Mouse (Mus musculus): ENCODE measurements around the gene A4galt.
"Not testable (repeated sequence)": the region's sequence is repeated elsewhere in the genome, so short reads cannot be mapped to it uniquely, and the experiment has no call there.

The A4galt gene

DNA sequence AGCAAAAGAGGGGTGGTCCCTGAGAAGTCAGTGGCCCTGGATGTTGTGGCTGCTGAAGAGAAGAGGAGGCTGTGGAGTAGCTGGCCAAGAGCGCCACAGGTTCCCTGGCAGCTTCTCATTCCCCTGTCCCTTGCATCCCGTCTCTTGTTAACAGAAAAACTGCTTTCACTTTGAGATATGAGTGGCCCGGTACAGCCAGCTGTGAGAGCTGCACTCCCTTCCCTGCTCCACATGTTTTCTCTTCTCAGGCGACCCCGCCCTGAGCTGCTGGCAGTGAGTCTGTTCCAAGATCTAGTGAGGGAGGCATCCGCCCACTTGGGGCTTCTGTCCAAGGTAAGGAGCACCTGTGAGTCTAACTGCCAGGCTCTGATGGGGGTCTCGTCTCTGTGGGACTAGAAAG lies 16.9 kb upstream of the A4galt start:
- not testable (repeated sequence) for DNase-seq (ENCODE audit: low spot score)

DNA sequence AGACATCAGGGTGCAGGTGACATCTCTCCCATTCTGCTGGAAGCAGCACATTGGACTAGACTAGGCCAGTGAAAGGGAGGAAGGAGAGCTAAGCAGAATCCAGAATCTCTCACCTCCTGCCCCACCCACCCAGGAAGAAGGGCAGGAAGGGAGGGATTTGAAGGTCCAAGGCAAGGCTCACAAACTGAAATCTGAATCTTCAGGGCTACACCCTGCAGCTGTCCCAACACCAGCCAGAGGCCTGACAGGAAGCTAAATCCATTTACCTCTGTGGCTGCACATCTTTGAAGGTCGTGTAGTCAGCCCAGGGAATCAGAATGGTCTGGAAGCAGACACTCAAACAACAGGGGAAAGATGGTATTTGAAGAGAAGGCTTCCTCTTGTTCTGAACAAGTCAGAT lies 13.7 kb upstream of the A4galt start:
- DNase-seq (ENCODE audit: low spot score): no peak

DNA sequence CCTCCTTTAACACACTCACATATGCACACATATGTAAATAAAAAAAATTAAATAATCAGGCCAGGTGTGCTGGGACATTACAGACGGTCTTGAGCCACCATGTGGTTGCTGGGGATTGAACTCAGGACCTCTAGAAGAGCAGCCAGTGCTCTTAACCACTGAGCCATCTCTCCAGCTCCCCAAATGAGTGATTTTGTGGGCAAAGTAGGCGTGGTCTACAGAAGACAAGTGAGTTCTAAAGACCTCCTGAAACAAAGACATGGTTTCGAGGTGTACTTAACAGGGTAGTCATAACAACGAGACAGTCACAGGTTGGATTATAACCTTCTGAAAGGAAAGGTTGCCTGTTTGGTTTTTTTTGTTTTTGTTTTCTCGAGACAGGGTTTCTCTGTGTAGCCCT lies 11.8 kb upstream of the A4galt start:
- no peak for DNase-seq (ENCODE audit: low spot score)

DNA sequence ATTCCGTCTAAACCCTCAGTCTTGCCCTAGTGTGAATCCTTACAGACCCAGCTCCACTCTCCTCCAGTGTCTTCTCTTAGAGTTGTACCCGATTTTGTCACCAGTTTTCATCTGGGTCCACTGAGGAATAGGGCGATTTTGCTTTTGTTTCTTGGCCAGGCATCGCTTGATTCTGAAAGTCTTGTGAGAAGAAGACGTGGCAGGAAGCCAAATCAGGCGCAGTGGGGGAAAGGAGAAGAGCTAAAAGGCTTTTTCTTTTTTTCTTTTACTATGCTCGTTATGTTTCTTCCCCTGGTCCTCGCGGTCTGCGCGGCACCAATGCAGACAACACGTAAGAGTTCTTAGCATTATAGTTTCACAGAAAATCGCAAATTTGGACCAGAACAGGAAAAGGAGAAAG lies 6.3 kb upstream of the A4galt start:
- DNase-seq (ENCODE audit: low spot score): no peak

DNA sequence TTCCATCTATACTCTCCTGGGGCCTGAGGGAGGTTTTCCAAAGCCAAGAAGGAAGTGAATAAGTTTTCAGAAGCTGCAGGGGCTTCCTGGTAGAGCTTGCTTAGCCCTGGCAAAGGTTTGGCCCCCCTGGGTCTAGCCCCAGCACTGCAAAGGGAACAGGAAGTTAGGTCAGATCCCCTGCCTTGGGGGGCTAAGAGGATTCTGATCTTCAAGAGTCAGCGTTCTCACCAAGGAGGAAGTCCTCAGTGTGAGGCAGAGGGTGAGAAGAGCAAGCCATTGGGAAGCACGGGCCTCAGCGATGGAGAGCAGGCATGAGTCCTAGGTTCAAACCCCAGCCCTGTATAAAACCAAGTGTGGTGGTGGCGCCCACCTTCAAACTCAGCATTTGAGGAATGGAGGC lies 4.9 kb upstream of the A4galt start:
- DNase-seq (ENCODE audit: low spot score): no peak

GRCm38 (mm10) chr15:83255944-83256343 lies 4.4 kb upstream of the A4galt start:
- no peak for DNase-seq (ENCODE audit: low spot score)

DNA sequence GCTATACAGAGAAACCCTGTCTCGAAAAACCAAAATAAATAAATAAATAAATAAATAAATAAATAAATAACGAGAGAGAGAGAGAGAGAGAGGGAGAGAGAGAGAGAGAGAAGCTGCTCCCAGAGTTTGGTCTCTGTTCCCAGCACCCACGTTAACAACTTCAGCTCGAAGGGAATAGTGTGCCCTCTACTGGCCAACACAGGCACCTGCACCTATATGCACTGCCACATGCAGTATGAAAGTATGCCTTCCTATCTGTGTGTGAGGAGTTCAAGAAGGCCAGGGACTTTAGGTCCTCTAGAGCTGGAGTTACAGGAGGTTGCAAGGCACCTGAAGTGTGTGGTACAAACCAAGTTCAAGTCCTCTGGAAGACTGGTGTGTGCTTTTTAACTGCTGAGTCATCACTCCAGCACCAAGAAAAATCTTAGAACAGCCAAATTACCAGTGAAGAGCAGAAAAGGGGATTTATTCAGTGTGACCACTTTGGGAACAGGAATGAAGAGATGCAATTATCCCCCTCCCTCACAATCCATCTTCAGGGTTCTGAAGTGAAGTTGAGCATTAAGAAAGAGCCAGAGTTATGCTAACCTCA lies 3.7 kb upstream of the A4galt start:
- no peak for DNase-seq (ENCODE audit: low spot score)

DNA sequence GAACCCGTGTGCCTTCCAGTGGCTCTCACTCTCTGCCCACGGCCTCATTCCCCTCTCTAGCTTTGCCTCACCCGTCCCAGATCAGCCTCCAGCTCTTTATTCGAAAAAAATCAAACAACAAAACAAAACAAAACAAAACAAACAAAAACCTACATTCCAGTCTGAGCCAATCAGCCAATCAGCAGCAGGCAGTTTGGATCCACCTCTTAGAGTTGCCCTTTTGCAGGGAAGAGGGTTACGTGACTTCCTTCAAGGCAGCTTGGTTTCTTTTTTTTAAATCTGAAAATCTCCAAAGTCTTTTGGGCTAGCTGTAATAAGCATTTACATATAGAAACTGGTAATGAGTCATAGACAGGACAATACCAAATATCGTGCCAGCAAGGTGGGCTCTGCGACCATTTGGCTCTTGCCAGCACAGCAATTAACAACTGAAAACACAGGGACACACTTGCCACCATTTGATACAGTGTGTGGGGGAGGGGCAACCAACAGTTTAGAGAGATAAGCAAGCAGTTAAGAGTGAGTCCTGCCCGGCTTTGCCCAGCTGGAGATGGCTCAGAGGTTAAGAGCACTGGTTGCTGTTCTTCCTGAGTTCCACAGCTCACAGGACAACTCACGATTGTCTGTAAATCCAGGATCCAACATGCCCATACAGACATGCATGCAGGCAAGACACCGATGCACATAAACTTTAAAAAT lies 2.9 kb upstream of the A4galt start:
- no peak for DNase-seq (ENCODE audit: low spot score)

DNA sequence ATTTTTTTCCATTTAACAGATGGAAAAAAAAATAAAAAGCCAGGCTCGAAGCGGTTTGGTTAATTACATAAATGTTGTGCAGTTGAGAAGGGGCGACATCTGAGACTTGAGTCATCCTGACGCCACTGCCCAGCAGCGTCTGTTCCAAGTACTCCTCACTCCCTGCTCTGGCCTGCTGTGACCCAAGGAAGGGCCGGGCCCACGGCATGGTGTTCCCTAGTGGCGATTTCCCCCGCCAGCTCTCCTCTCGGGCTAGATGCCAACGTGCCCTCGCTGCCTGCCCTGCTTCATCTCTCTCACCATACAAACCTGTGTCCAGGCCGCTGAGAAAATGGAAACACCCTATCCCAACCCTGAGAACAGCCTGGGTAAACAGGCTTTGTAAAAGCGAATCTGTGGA lies 486 bp upstream of the A4galt start:
- DNase-seq (ENCODE audit: low spot score): no peak

GRCm38 (mm10) chr15:83250651-83251175 lies 861 bp downstream of the A4galt start:
- DNase-seq (ENCODE audit: low spot score): no peak

DNA sequence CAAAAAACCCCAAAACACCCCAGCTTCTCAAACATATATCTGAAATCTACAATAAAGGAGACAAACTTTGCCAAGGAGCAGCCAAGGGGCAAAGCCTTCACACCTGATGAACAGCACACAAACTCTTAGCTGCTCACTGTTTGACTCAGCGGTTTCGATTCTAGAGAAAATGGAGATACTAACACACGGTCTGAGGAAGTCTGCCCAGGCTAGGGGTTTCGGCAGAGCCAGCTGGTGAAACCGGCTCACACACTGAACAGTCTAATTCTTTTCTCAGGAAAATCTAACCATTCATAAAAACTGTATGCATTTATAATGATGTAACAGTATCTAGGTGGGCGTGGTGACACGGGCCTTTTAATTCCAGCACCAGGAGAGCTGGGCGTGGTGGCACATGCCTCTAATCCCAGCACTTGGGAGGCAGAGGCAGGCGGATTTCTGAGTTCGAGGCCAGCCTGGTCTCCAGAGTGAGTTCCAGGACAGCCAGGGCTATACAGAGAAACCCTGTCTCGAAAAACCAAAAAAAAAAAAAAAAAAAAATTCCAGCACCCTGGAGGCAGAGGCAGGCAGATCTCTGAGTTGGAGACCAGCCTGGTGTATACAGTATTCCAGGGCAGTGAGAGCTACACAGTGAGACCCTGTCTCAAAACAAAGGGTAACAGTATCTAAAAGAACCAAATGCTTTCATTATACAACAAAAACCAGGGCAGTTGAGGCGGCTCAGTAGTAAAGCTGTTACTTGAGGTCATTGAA lies 1.9 kb downstream of the A4galt start:
- no peak for DNase-seq (ENCODE audit: low spot score)

DNA sequence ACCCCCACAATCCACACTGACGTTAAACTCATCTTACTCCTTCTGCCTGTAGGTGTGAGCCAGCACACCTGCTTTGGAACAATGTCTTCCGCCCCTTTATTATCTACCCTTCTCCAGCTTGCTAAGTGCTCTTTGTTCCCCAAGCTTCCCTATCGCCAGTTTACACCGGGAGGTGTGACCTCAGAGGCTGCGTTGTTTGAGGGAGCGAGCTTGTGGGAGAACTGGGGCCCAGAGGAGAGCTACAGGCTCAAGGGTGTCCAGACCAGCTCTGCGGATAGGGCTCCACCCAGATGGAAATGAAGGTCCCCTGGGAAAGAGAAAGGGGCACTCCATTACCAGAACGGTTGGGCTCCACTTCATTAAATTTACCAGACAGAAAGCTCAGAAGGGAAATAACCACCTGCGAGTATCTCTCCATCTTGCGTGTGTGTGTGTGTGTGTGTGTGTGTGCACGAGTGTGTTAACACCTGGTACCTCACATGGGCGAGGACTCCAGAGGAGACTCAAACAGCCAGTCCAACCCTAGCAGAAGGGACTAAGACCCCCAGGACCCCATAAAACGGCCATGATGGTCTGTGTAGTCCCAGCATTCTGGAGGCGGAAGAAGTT lies 3.2 kb downstream of the A4galt start:
- no peak for DNase-seq (ENCODE audit: low spot score)

DNA sequence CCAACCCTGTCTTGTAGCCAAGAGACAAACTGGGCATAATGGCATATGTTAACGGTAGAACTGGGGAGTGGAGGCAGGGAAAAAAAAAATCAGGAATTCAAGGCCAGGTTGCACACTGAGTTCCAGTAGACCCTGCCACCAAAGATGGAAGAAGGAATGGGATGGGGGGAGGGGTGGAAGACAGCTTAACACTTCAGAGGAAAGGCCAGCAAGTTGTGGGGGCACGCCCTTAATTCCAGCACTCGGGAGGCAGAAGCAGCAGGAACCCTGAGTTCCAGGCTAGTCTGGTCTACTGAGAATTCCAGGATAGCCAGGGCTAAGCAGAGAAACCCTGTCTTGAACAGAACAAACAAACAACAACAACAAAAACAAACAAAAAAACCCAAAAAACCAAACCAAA lies 7.2 kb downstream of the A4galt start:
- no peak for DNase-seq (ENCODE audit: low spot score)

- no peak for DNase-seq (ENCODE audit: low spot score)
These were observed 9.5 kb downstream of the A4galt start for GRCm38 (mm10) chr15:83241961-83242680.

GRCm38 (mm10) chr15:83241497-83241896 lies 10.1 kb downstream of the A4galt start:
- no peak for DNase-seq (ENCODE audit: low spot score)

DNA sequence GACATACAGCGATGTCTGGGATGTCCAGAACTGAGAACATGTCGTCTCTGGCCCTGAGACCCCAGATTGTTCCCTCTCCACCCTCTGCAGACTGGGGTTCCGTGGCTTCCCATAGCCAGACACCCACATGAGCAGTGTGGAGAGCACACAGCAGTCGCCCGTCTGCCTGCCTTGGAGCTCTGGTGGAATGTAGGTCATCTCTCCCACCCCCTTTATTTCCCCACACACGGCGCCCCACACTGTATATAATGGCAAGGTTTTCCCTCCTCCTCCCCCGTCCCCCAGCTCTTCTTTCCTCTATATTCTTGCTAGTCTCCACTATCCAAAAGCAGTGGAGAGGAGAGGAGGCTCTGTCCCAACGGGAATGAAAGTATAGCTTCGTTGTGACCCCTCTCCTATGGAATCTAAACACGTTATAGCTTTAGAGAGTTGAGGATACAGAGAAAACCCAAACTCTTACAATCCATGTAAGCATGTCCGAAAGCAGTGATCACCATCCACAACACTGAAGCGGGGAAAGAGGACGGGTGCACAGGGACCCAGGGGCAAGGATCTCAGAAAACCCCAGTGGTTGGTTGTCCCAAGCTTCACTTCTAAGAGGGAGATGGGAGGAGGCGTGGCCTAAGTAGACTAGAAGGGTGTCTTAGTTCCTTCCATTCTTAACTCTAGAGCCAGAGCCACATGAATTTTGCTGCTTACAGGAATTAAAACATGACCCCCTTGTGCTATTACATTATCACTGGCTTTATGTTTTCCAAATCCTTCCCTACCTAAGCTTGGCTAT lies 13.9 kb downstream of the A4galt start:
- DNase-seq (ENCODE audit: low spot score): no peak

DNA sequence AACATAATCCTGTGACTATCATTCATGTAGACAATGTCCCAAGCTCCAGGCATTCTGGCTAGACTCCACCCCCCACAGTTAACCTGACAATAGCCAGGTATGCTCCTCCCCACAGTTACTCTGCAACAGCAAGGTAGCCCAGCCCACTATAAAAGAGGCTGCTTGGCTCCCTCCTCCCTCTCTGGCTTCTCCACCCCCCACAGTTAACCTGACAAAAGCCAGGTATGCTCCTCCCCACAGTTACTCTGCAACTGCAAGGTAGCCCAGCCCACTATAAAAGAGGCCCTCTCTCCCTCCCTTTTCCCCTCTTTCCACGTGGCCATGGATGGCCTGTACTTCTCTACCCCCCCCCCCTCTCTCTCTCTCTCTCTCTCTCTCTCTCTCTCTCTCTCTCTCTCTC lies 14.8 kb downstream of the A4galt start:
- no peak for DNase-seq (ENCODE audit: low spot score)

DNA sequence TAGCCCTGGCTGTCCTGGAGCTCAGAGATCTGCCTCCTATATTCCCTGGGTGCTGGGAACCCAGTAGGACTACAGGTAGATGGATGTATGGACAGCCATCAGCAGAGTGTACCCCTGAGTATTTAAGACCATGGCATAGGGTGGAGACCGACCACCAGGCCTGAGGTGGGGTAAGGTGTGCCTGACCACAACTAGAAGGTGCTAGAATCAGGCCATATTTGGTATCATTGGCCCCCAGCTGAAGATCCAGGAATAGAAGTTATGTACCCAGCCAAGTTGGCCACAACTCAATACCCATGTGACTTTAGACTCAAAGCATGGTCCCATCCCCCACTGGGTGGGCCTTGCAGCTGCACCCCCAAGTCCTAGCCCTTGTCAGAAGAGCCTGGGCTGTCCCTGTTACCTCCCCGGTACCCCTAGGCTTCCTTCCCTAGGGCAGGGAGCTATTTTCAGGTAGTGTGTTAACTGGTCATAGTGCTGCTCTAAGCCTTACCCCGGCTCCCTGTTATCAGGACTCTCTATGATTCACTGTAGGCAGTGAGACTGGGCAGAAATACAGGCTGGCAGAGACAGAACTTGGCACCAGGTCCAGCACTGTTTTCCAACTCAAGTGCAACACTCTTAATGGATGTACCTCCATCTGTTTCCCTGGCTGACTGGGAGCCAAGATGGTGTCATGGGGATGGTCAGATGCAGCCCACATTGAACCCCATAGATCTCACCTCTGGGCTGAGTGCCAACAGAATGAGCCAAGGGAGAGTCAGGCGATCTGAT lies 18.2 kb downstream of the A4galt start:
- no peak for DNase-seq (ENCODE audit: low spot score)

GRCm38 (mm10) chr15:83227559-83227958 lies 24.0 kb downstream of the A4galt start:
- DNase-seq (ENCODE audit: low spot score): no peak

DNA sequence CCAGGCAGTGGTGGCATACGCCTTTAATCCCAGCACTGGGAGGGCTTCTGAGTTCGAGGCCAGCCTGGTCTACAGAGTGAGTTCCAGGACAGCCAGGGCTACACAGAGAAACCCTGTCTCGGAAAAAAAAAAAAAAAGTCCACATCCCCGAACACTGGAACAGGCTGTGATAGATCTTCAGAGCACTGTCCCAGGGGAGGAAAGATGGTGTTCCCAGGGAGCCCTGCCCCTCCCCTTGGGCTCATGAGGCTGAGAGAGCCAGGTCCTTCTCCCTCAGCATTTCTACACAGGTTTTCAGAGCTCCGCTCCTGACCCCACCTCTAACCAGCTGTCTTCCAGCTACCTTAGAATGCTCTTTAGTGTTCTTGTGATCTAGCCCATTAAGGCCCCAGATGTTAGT lies 24.7 kb downstream of the A4galt start:
- DNase-seq (ENCODE audit: low spot score): no peak

Data from spleen, adult 12 weeks (tissue).